Mouse (Mus musculus) embryo, embryonic 11 days (tissue): ENCODE measurements around the gene Nrtn.

ENCODE experiments used
- DNase-seq: peaks from one replicate; pipeline ENCODE4 v3.0.0-alpha.2; 2015

The Nrtn gene

GRCm38 (mm10) chr17:56757416-56758123 lies at the start of gene Nrtn:
Gene Nrtn, minus strand, starts transcription at chr17:56757530.
- peak; percentile 91 for DNase-seq

- DNase-seq = no peak
Observed at GRCm38 (mm10) chr17:56805784-56806183, 48.5 kb upstream of the Nrtn start.

GRCm38 (mm10) chr17:56804952-56805351 lies 47.6 kb upstream of the Nrtn start:
- DNase-seq = no peak

GRCm38 (mm10) chr17:56802065-56802464 lies 44.7 kb upstream of the Nrtn start:
- DNase-seq = no peak

GRCm38 (mm10) chr17:56799276-56799675 lies 41.9 kb upstream of the Nrtn start:
- no peak for DNase-seq

- no peak for DNase-seq
Observed at GRCm38 (mm10) chr17:56793614-56794319, 36.4 kb upstream of the Nrtn start.

- no peak for DNase-seq
Observed at GRCm38 (mm10) chr17:56792588-56792987, 35.3 kb upstream of the Nrtn start.

- DNase-seq = no peak
Observed at GRCm38 (mm10) chr17:56789286-56789685, 32.0 kb upstream of the Nrtn start.

GRCm38 (mm10) chr17:56788886-56789285 lies 31.6 kb upstream of the Nrtn start:
- no peak for DNase-seq

GRCm38 (mm10) chr17:56780291-56780978 lies 23.1 kb upstream of the Nrtn start:
- DNase-seq = no peak

- DNase-seq = peak; percentile 22
Observed at GRCm38 (mm10) chr17:56778779-56779362, 21.5 kb upstream of the Nrtn start.

- no peak for DNase-seq
Observed at GRCm38 (mm10) chr17:56777568-56777967, 20.2 kb upstream of the Nrtn start.

- DNase-seq = no peak
Observed at GRCm38 (mm10) chr17:56769950-56770349, 12.6 kb upstream of the Nrtn start, which contains the start of gene Prr22. Gene Prr22, plus strand, starts transcription at chr17:56770250.

GRCm38 (mm10) chr17:56768941-56769340 lies 11.6 kb upstream of the Nrtn start:
- no peak for DNase-seq

GRCm38 (mm10) chr17:56767531-56768135 lies 10.3 kb upstream of the Nrtn start:
- DNase-seq = no peak

- DNase-seq = no peak
Observed at GRCm38 (mm10) chr17:56766631-56767405, 9.5 kb upstream of the Nrtn start.

GRCm38 (mm10) chr17:56765431-56765830 lies 8.1 kb upstream of the Nrtn start:
- no peak for DNase-seq

GRCm38 (mm10) chr17:56764474-56765354 lies 7.4 kb upstream of the Nrtn start, which contains the start of gene Dus3l:
Gene Dus3l, plus strand, starts transcription at chr17:56764757.
- DNase-seq = peak; percentile 94

GRCm38 (mm10) chr17:56763741-56764250 lies 6.5 kb upstream of the Nrtn start:
- no peak for DNase-seq
